Mouse (Mus musculus) gastrocnemius, adult 2 months (tissue): ENCODE data around the gene Tprgl. TPM values are rescaled to one million over a fixed set of nuclear protein-coding genes. Genes with fewer than 3 reads are reported as not detected.

Source experiments
- DNase-seq: peaks from one replicate; pipeline ENCODE4 v3.0.0; 2022
- H3K27ac ChIP-seq: fragments of 200-600 bp; 2 replicates; pipeline ENCODE4 v1.8.1; 2022; ENCODE audit warnings: mild to moderate bottlenecking
- H3K4me3 ChIP-seq: fragments of 200-600 bp; 2 replicates; pipeline ENCODE4 v1.8.1; 2022; ENCODE audit warnings: mild to moderate bottlenecking, moderate library complexity
- CTCF ChIP-seq: fragments of 200-600 bp; IDR thresholded peaks from 2 replicates; pipeline ENCODE4 v1.8.1; 2022; ENCODE audit warnings: antibody characterized with exemption, mild to moderate bottlenecking, moderate library complexity
- intact Hi-C: fragments of 180-260 bp; cut with DNase I; formaldehyde crosslinking; loops from one replicate; pipeline ENCODE4 v1.15.1; 2025
- total RNA-seq, 2 experiments: library from RNA; stranded (reverse); gene quantifications; 2 replicates each; pipeline ENCODE4 v1.2.3; 2021

Gene Tprgl
- total RNA-seq, 2 experiments from 2014 or later, result 86.9 to 109 TPM

DNA sequence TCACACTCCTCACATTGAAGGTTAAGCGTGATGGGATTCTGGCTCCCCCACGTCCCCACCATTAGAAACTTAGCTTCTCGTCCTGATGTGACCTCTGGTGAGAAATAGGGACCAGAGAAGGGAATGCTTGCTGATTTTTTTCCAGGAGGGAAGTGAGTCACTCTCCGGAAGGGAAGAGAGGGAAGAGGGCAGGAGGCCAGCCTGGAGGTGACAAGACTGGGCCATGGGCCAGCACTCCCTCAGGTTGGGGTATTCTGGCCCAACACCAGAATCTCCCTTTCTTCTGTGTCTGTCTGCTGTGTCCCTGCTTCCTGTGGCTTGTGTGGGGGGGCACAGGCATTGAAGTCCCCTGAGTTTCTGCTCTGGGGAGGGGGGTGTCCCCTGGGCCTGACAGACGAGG lies 23.1 kb upstream of the Tprgl start:
- intact Hi-C loops, result no loop called here
- no peak for DNase-seq
- no peak overlapping the region for H3K27ac ChIP-seq
- TF ChIP-seq CTCF, result no peak
- H3K4me3 ChIP-seq, result no peak overlapping the region

DNA sequence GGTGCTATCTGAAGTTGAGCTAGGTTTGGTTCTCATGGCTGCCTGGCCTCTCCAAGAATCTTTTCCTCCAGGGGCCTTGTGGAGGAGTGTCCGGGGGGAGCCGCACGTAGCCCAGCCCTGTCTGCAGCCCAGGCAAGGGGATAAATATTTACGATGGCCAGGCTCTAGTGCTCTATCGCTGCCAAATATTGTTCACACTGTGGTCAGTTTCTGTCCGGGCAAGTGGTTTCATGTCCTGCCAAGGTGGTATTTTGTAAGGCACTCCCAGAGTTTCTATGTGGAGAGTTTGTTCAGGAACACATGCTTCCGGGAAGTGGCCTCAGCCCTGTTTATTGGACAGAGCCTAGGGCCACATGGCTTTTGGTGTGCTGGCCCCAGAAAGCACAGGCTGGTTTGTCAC lies 20.5 kb upstream of the Tprgl start:
- no peak for DNase-seq
- Histone ChIP-seq H3K4me3 (no peak overlapping the region), H3K27ac (no peak overlapping the region)
- no peak for TF ChIP-seq CTCF
- intact Hi-C loops, result no loop called here

DNA sequence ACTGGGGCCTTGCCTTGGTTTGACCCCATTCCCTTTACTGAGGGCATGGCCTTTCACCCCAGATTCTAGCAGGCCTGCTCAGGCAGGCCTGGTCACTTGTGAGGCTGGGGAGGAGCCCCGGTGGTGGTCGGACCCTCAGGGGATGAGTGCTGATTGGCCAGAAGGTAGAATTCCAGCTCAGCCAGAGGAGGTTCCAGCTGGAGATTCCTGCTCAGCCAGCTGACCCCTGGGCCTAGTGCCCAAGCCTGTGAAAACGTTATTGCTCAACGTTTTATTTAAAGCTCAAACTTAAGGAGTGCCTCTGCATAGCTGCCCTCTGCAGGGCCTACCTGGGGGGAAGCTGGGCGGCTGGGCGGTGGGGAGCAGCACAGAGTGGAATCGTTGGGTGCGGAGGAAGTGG lies 16.8 kb upstream of the Tprgl start:
- TF ChIP-seq CTCF, result no peak
- intact Hi-C loops, result no loop called here
- Histone ChIP-seq H3K27ac (peak overlapping the region; percentile 66), H3K4me3 (no peak overlapping the region)
- peak; percentile 79 for DNase-seq

DNA sequence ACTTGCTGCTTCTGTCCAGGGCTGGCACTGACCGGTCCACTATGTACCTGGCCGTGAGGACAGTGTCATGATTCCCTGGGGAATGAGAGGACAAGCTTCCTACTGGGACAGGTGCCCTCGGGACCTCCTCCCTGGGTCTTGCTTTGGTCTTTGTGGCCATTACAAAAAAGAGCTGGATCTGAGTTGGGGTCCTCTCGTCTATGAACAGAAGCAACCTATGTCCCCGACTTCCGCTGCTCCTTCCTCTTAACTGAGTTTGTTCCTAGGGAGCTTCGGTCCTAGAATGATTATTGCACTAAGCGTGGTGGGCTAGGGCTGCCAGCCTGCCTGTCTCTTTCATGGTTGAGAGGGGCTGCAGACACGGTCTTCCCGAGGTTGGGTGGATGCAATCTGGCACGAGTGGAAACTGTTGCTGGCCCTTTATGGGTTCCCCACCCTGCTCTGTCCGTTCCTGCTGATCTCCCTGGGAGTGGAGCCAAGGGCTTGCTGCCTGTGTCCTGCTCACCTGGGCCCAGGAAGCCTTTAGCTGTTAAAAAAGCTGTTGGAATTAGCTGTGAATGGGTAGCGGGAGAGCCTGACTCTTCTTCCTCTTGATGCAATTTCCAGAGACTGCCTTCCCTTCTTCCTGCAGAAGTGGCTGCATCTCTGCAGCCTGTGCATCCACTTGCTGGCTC lies 11.6 kb upstream of the Tprgl start:
- intact Hi-C loops, result no loop called here
- no peak for DNase-seq
- H3K27ac ChIP-seq, result no peak overlapping the region
- H3K4me3 ChIP-seq, result peak overlapping the region; percentile 71
- TF ChIP-seq CTCF, result no peak

DNA sequence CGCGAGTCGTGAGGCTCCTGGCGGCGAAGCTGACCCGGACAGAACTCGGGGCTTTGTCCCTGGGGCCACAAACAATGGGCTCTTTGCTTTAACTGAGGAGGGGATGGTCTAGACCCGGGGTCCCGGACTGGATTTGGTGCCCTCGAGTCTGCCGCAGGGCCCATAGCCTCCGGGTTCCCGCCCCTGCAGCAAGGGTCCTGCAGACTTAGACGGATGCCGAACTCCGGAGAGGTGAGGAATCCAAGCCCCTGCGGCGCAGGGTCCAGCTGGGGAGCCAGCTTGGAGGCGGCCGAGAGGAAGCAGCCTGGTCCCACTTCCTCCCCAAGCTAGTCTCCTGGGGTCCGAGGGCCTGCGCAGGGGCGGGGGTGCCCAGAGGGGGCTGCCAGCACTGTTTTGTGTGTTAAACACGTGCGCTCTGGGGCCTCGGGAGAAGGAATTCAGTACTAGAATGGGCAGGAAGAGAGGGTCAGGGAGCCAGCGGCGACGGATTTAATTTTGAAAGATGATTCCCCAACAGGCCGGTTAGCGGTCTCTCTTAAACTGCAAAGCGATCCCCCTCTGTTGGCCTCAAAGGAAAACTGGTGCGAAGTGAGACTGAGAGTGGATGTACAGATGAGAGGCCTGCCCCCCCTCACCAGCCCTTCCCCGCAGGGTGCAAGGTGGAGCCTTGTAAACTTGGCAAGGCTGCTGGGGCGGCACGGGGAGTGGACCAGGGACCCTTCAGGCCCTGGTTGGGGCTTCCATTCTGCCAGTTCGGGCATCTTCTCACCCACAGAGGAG lies 10.9 kb upstream of the Tprgl start:
- no peak for TF ChIP-seq CTCF
- Histone ChIP-seq H3K27ac (peak overlapping the region; percentile 12; the same call in 1 of the 2 replicates), H3K4me3 (peak overlapping the region; percentile 71)
- DNase-seq, result no peak
- intact Hi-C loops, result no loop called here

DNA sequence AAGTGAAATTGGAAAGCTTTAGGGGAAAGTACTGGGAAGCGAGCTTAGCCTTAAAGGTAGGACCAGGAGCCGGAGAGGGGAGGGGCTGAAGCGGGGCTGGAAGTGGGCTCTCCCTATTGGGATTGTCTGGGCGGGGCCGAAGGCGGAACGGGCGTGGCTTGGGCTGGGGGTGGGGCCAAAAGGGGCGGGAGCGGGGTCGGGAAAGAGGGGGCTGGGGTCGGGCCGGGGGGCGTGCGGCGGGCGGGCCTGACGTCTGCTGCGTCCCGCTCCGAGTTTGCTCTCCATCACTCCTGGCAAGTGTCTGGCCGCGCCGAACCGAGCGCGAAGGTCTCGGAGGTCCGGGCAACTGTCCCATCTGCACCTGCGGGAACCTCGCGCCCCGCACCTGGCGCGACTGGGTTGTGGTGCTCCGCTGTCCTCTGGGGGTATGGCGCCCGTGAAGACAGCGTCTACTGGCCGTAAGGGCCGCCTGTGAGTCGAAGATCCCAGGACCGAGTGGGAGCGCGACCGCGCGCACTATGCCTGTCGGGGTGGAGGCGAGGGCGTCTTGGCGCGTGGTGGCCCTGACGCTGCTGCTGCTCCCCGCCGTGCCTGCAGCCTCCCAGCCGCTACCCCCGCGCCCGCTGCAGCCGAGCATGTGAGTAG lies 10.2 kb upstream of the Tprgl start, which contains the start of gene Megf6:
Gene Megf6 (plus strand): TSS at position 225 of the 645 bp plus-strand sequence.
- TF ChIP-seq CTCF, result no peak
- Histone ChIP-seq H3K27ac (peak within 1 kb of the TSS; percentile 12; the same call in 1 of the 2 replicates), H3K4me3 (peak within 1 kb of the TSS; percentile 71)
- DNase-seq, result no peak
- intact Hi-C loops, result no loop called here

DNA sequence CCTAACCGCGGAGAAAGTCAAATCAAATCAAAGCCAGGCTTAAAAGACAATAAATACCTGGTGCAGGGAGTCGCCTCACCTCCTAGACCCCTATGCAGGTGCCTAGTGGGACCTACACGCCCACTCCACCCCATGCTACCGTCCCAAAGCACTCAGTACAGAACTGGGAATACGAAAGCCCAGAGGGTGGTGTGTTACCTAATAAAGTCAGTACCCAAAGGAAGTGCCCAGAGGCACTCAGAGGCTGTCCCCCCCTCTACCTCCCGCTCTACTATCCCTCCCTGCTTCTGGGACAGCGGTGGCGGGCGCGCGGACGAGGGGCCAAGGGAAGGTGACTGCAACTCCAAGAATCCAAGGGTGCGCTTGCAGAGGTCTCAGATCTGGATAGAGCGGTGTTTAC lies 9.6 kb upstream of the Tprgl start:
- intact Hi-C loops, result no loop called here
- H3K4me3 ChIP-seq, result peak overlapping the region; percentile 71
- no peak for TF ChIP-seq CTCF
- DNase-seq, result no peak
- H3K27ac ChIP-seq, result no peak overlapping the region

DNA sequence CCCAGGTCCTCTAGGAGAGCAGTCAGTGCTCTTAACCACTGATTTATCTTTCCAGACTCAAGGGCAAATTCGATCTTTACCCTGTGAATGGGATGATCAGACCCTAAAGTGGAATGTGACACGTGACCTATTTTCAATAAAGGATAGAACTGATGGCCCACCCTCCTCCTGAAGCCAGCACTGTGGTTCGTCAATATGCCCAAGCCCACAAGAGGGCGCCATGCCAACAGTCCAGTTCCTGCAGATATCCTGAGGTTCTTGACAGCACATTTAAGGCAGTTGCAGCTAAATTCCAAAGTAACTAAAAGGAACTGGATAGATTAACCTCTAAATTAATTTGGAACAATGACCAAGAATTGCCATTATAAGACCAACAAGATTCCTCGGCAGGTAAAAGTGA lies 6.6 kb upstream of the Tprgl start:
- intact Hi-C loops, result loop anchor here (10.0 kb wide), 2 partner anchors 138 to 202 kb away; partner anchors contain the start of gene Arhgef16
- no peak overlapping the region for H3K27ac ChIP-seq
- TF ChIP-seq CTCF, result peak; percentile 74
- DNase-seq, result peak; percentile 75
- H3K4me3 ChIP-seq, result no peak overlapping the region

DNA sequence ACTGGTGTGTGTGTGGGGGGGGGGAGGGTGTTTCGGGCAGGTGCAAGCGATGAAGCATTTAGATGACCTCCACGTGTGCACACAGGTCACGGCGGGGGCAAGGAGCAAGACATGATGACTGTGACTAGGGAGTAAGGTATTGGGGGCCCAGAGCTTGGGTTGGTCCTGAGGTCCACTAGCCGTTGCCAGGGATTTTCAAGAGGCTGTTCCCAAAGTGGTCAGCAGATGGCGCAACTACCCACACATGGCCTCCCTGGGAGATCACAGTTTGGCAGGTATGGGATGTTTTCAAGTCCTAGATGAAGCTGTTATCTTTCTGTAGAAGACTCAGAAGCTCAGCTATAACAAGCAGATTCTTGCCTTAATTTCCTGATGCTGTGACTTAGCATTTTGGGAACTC lies 2.8 kb upstream of the Tprgl start:
- TF ChIP-seq CTCF, result peak; percentile 93
- Histone ChIP-seq H3K4me3 (no peak overlapping the region), H3K27ac (no peak overlapping the region)
- intact Hi-C loops, result loop anchor here (1.0 to 10.0 kb wide), 4 partner anchors 44 to 198 kb away; partner anchors contain the start of gene Arhgef16
- DNase-seq, result peak; percentile 78

DNA sequence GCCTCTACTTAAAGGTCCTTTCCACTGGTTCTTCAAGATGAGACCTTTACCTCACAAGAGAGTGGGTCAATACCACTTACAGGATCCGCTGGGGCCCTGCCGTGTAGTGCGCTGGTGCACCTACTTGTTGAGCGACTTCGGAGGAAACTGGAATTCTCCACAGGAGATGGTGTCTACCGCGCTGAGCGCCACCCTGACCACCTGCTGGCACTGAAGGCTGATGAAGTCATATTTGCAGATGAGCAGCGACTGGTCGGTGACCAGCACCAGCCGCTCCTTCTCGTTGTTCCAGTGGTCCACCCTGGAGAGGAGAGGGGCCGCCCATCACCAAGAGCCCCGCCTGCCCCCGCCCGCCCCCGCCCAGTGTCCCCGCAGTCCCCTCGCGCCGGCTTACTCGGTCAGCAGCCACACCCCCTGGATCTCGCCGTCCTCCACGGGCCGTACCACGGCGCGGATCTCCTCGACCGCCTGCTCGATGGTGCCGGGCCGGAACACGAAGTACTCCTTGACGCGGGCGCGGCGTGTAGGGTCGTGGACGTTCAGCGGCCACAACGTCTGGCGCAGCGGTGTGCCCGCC lies 417 bp downstream of the Tprgl start:
- intact Hi-C loops, result loop anchor here (2.0 to 10.0 kb wide), 3 partner anchors 17 to 195 kb away; partner anchors contain the start of genes Arhgef16 and Wrap73
- H3K4me3 ChIP-seq, result peak overlapping the region; percentile 91
- no peak for DNase-seq
- peak overlapping the region; percentile 99 for H3K27ac ChIP-seq
- no peak for TF ChIP-seq CTCF

DNA sequence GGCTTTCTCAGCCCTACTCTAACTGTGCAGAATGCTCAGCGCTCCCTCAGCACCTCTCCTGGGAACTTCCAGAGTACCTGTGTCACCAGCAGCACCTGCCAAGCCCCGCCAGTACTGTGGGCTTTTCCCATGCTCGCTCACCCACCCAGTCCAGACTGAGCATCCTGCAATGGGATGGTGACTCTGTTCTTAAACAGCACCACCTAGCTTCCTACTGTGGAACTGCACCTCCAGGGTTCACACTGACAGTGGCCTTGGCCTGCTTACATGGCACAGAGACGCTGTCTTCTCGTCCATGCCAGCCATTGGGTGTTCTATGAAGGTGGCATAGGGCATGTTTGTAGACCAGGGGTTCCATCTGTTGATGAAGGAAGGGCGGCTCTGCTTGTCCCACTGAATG lies 1.5 kb downstream of the Tprgl start:
- peak; percentile 83 for DNase-seq
- H3K4me3 ChIP-seq, result peak overlapping the region; percentile 91
- intact Hi-C loops, result loop anchor here (2.0 kb wide), 1 partner anchor 16 kb away; the partner anchor contains the start of gene Wrap73

DNA sequence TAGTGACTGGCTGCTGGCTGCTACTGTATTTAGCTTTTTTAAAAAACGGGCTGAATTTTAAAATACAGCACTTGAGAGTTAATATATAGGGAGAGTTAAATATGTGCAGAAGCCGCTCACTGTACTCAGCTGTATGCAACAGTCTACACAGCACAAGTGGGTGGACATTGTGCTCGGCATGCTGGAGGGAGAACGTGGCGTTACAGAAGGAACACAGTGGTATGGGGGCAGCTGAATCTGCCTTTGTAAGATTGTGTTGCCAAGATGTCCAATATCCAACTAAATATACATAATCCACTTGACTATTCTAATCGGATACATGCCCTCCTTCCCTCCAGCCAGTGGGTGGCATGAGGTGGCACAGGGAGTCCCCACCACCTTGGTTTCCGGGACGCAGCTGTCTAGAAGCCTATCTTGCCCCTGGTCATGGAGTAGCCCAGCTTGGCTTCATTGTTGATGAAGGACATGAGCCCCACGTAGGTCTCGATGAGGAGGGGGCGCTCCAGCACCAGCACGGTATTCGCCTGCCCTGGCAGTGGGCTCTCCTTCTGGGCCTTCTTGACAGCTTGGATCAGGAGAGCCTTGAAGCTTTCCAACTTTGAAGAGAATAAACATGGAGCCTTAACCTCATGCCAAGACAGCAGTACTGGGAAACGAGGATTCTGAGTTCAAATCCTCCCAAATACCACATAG lies 2.4 kb downstream of the Tprgl start:
- TF ChIP-seq CTCF, result no peak
- no peak overlapping the region for H3K4me3 ChIP-seq
- intact Hi-C loops, result loop anchor here (2.0 kb wide), 1 partner anchor 15 kb away; the partner anchor contains the start of gene Wrap73
- H3K27ac ChIP-seq, result no peak overlapping the region
- DNase-seq, result no peak

More for the DNA sequence above, 1.5 kb downstream of the Tprgl start:
- no peak; the same call in 1 of the 2 replicates for TF ChIP-seq CTCF
- peak overlapping the region; percentile 99 for H3K27ac ChIP-seq
